Mouse (Mus musculus) cortical plate, adult 2 months (tissue): Measurements from ENCODE around the gene Tspan14.

Source experiments
- CTCF ChIP-seq: fragments of 200-500 bp; IDR thresholded peaks from 2 replicates; pipeline ENCODE4 v1.5.1; 2011; ENCODE audit warnings: mild to moderate bottlenecking, control low read depth, low read length; ENCODE audit not compliant: insufficient read depth; ENCODE audit errors: extremely low read depth
- POLR2A ChIP-seq: fragments of 200-500 bp; IDR thresholded peaks from 2 replicates; pipeline ENCODE4 v1.6.1; 2011; ENCODE audit warnings: mild to moderate bottlenecking, low read length, control low read depth; ENCODE audit not compliant: insufficient read depth; ENCODE audit errors: extremely low read depth

- TF ChIP-seq CTCF (no peak), POLR2A (no peak)
These were observed 80.9 kb downstream of the Tspan14 start for GRCm38 (mm10) chr14:40885752-40886151.
